Mouse (Mus musculus) intestine, embryonic 14.5 days (tissue): ENCODE measurements around the gene Pnlip. TPM values are rescaled to one million over a fixed set of nuclear protein-coding genes. Genes with fewer than 3 reads are reported as not detected.

Experiments used
- ATAC-seq: fragments of 200-750 bp; cut with Nextera tagmentation; replicated peaks from 2 replicates; pipeline ENCODE4 v1.8.0; 2017; ENCODE audit warnings: low read depth, moderate number of reproducible peaks, moderate TSS enrichment, moderate library complexity; ENCODE audit not compliant: low FRiP score, low TSS enrichment
- DNase-seq: peaks from one replicate; pipeline ENCODE4 v3.0.0-alpha.2; 2018; ENCODE audit warnings: low spot score
- H3K27ac ChIP-seq: fragments of 300-500 bp; sonication (generic); 2 replicates; pipeline ENCODE4 v1.5.1; 2014; ENCODE audit warnings: low read depth, mild to moderate bottlenecking, control low read depth
- H3K27me3 ChIP-seq: fragments of 300-500 bp; sonication (generic); replicated peaks from 2 replicates; pipeline ENCODE4 v1.6.1; 2014; ENCODE audit warnings: low read length, control low read depth; ENCODE audit not compliant: control insufficient read depth, insufficient read depth
- H3K36me3 ChIP-seq: fragments of 300-500 bp; sonication (generic); 2 replicates; pipeline ENCODE4 v1.6.1; 2014; ENCODE audit warnings: low read length, control low read depth; ENCODE audit not compliant: control insufficient read depth, insufficient read depth
- H3K4me1 ChIP-seq: fragments of 300-500 bp; sonication (generic); replicated peaks from 2 replicates; pipeline ENCODE4 v1.6.1; 2014; ENCODE audit warnings: low read length, control low read depth, mixed read lengths; ENCODE audit not compliant: control insufficient read depth, insufficient read depth
- H3K4me2 ChIP-seq: fragments of 300-500 bp; sonication (generic); 2 replicates; pipeline ENCODE4 v1.6.1; 2014; ENCODE audit warnings: low read length
- H3K4me3 ChIP-seq: fragments of 300-500 bp; sonication (generic); 2 replicates; pipeline ENCODE4 v1.5.1; 2014; ENCODE audit warnings: low read depth, low read length, control low read depth, mixed read lengths
- H3K9ac ChIP-seq: fragments of 300-500 bp; sonication (generic); 2 replicates; pipeline ENCODE4 v1.6.1; 2014; ENCODE audit warnings: mild to moderate bottlenecking, low read length
- H3K9me3 ChIP-seq: fragments of 300-500 bp; sonication (generic); 2 replicates; pipeline ENCODE4 v1.6.1; 2016; ENCODE audit warnings: low read length, control low read depth; ENCODE audit not compliant: control insufficient read depth
- WGBS: fragments of 180-500 bp; shearing (Covaris S2); extraction: QIAGEN DNeasy Blood & Tissue Kit; methylation state at CpG from one replicate; pipeline ENCODE4 v1.1.7; 2014; 5-methylcytosine and 5-hydroxymethylcytosine counted together
- polyA plus RNA-seq: library from polyadenylated mRNA; unstranded; fragments of >200 nt; fragmentation: Nextera tagmentation; extraction: Ambion mirVana; gene quantifications from 2 replicates; pipeline ENCODE4 v1.2.1, GENCODE M21; 2014

The Pnlip gene
- polyA plus RNA-seq, 1 experiment from 2014 or later, result 0.23 TPM

GRCm38 (mm10) chr19:58627406-58628337 is 24.6 kb upstream of the Pnlip start:
- WGBS, result 33% methylated on average over 22 of the region's 22 CpGs
- Histone ChIP-seq H3K4me1 (peaks cover 8% of the 10 kb centered on the region), H3K9ac (no peak overlapping the region), H3K9me3 (peaks cover under 1% of the 10 kb centered on the region; the same call in 1 of the 2 replicates), H3K4me2 (peak overlapping the region; percentile 23), H3K27me3 (no peaks in the 10 kb centered on the region), H3K36me3 (no peaks in the 10 kb centered on the region), H3K27ac (no peak overlapping the region), H3K4me3 (peak overlapping the region; percentile 1; the same call in 1 of the 2 replicates)
- ATAC-seq, result no peak
- DNase-seq, result peak; percentile 76

GRCm38 (mm10) chr19:58629351-58629773 is 22.9 kb upstream of the Pnlip start:
- Histone ChIP-seq H3K4me3 (no peak overlapping the region), H3K27me3 (no peaks in the 10 kb centered on the region), H3K27ac (no peak overlapping the region), H3K4me1 (peaks cover 8% of the 10 kb centered on the region), H3K36me3 (no peaks in the 10 kb centered on the region), H3K9me3 (no peaks in the 10 kb centered on the region), H3K4me2 (no peak overlapping the region), H3K9ac (no peak overlapping the region)
- DNase-seq (no peak), ATAC-seq (no peak)
- WGBS, result 87% methylated on average over 3 of the region's 3 CpGs

- no peaks in the 10 kb centered on the region for H3K36me3 ChIP-seq
- no peaks in the 10 kb centered on the region for H3K27me3 ChIP-seq
- no peaks in the 10 kb centered on the region for H3K9me3 ChIP-seq
- H3K27ac ChIP-seq, result no peak overlapping the region
- H3K4me1 ChIP-seq, result no peaks in the 10 kb centered on the region
- ATAC-seq (no peak), DNase-seq (no peak)
- no peak overlapping the region for H3K4me2 ChIP-seq
- H3K4me3 ChIP-seq, result no peak overlapping the region
- no peak overlapping the region for H3K9ac ChIP-seq
- whole genome bisulfite sequencing, result 81% methylated on average over 5 of the region's 5 CpGs
These were observed 2.3 kb upstream of the Pnlip start for GRCm38 (mm10) chr19:58650036-58650435.

GRCm38 (mm10) chr19:58662098-58662497 is 9.8 kb downstream of the Pnlip start:
- Histone ChIP-seq H3K4me2 (no peak overlapping the region), H3K27ac (no peak overlapping the region), H3K9me3 (no peaks in the 10 kb centered on the region), H3K4me3 (no peak overlapping the region), H3K9ac (no peak overlapping the region), H3K36me3 (no peaks in the 10 kb centered on the region), H3K4me1 (no peaks in the 10 kb centered on the region), H3K27me3 (no peaks in the 10 kb centered on the region)
- ATAC-seq (no peak), DNase-seq (no peak)
- 67% methylated on average over 4 of the region's 4 CpGs for WGBS

GRCm38 (mm10) chr19:58663317-58663716 is 11.0 kb downstream of the Pnlip start:
- Histone ChIP-seq H3K9me3 (no peaks in the 10 kb centered on the region), H3K4me3 (no peak overlapping the region), H3K4me2 (no peak overlapping the region), H3K27ac (no peak overlapping the region), H3K36me3 (no peaks in the 10 kb centered on the region), H3K9ac (no peak overlapping the region), H3K4me1 (no peaks in the 10 kb centered on the region), H3K27me3 (no peaks in the 10 kb centered on the region)
- ATAC-seq (no peak), DNase-seq (no peak)
- WGBS, result 88% methylated on average over 2 of the region's 2 CpGs

GRCm38 (mm10) chr19:58664901-58665300 is 12.6 kb downstream of the Pnlip start:
- ATAC-seq (no peak), DNase-seq (no peak)
- Histone ChIP-seq H3K9me3 (no peaks in the 10 kb centered on the region), H3K27ac (no peak overlapping the region), H3K27me3 (no peaks in the 10 kb centered on the region), H3K4me3 (no peak overlapping the region), H3K9ac (no peak overlapping the region), H3K36me3 (no peaks in the 10 kb centered on the region), H3K4me1 (no peaks in the 10 kb centered on the region), H3K4me2 (no peak overlapping the region)
- WGBS, result 60% methylated on average over 5 of the region's 5 CpGs

GRCm38 (mm10) chr19:58674644-58675043 is 22.3 kb downstream of the Pnlip start:
- Histone ChIP-seq H3K27ac (no peak overlapping the region), H3K9me3 (no peaks in the 10 kb centered on the region), H3K9ac (no peak overlapping the region), H3K27me3 (no peaks in the 10 kb centered on the region), H3K36me3 (no peaks in the 10 kb centered on the region), H3K4me2 (no peak overlapping the region), H3K4me3 (no peak overlapping the region), H3K4me1 (no peaks in the 10 kb centered on the region; the same call in 1 of the 2 replicates)
- 48% methylated on average over 2 of the region's 2 CpGs for WGBS
- DNase-seq (no peak), ATAC-seq (no peak)

- ATAC-seq, result no peak
- WGBS, result 73% methylated on average over 8 of the region's 8 CpGs
- no peaks in the 10 kb centered on the region for H3K27me3 ChIP-seq
- no peaks in the 10 kb centered on the region for H3K36me3 ChIP-seq
- no peak overlapping the region for H3K27ac ChIP-seq
- H3K9me3 ChIP-seq, result no peaks in the 10 kb centered on the region
- H3K4me1 ChIP-seq, result no peaks in the 10 kb centered on the region; the same call in 1 of the 2 replicates
- no peak for DNase-seq
- H3K9ac ChIP-seq, result no peak overlapping the region
- no peak overlapping the region for H3K4me2 ChIP-seq
- H3K4me3 ChIP-seq, result no peak overlapping the region
These were observed 24.8 kb downstream of the Pnlip start for GRCm38 (mm10) chr19:58677117-58677516.

GRCm38 (mm10) chr19:58688933-58689332 is 36.6 kb downstream of the Pnlip start:
- Histone ChIP-seq H3K27ac (no peak overlapping the region), H3K4me1 (no peaks in the 10 kb centered on the region; the same call in 1 of the 2 replicates), H3K27me3 (no peaks in the 10 kb centered on the region), H3K36me3 (no peaks in the 10 kb centered on the region), H3K4me2 (no peak overlapping the region), H3K9ac (no peak overlapping the region), H3K9me3 (no peaks in the 10 kb centered on the region), H3K4me3 (no peak overlapping the region)
- DNase-seq (no peak), ATAC-seq (peak; percentile 72; the same call in 1 of the 2 replicates)
- WGBS, result 18% methylated on average over 1 of the region's 1 CpGs
